Mouse (Mus musculus): Measurements from ENCODE around the gene Nme8.

DNA sequence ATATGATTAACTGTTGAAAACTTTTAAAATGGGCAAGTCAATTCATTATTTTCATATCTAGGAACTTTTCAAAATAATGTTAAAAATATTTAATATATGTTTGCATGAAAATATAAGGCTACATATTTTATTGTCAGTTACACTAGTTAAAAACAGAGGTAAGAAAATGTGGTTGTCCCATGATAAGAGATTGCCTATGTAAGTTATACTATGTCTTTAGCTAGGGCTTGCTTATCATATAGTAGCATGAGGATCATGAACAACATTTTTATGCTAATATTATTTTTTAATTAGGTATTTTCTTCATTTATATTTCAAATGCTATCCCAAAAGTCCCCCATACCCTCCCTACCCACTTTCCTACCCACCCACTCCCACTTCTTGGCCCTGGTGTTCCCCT, 92.7 kb downstream of the Nme8 start:
- TF ChIP-seq CTCF (IDR thresholded peaks at IDR 0.05; ENCODE audit: extremely low read depth, insufficient read depth, insufficient read length, insufficient replicate concordance) (no peak), POLR2A (IDR thresholded peaks at IDR 0.05; ENCODE audit: low read depth, low read length) (no peak)

Measured in spleen, adult 2 months (tissue).